Mouse (Mus musculus): Measurements from ENCODE around the gene Pla2g4e. TPM values are rescaled to one million over a fixed set of nuclear protein-coding genes. Genes with fewer than 3 reads are reported as not detected.
A peak's percentile ranks its signal among the peaks of the same experiment; 100 is the strongest.
"Not testable (repeated sequence)": the region's sequence is repeated elsewhere in the genome, so short reads cannot be mapped to it uniquely, and the experiment has no call there.

Pla2g4e gene
- total RNA-seq, 2 experiments from 2014 or later, result 19.4 to 22.3 TPM

GRCm38 (mm10) chr2:120265523-120265922, 20.4 kb upstream of the Pla2g4e start:
- peak; percentile 63 for TF ChIP-seq CTCF (IDR thresholded peaks at IDR 0.05)

GRCm38 (mm10) chr2:120264858-120265257, 19.7 kb upstream of the Pla2g4e start:
- Histone ChIP-seq H3K4me3 (no peak overlapping the region), H3K27ac (no peak overlapping the region)
- TF ChIP-seq CTCF (IDR thresholded peaks at IDR 0.05), result no peak
- no peak for DNase-seq (ENCODE audit: extremely low spot score in 1 of 2, low spot score in 2 of 2)
- intact Hi-C loops (cut with DNase I), result no loop called here

More at GRCm38 (mm10) chr2:120265523-120265922, 20.4 kb upstream of the Pla2g4e start:
- Histone ChIP-seq H3K4me3 (no peak overlapping the region), H3K27ac (no peak overlapping the region)
- no peak for DNase-seq (ENCODE audit: extremely low spot score in 1 of 2, low spot score in 2 of 2)
- intact Hi-C loops (cut with DNase I), result no loop called here

GRCm38 (mm10) chr2:120262876-120263275, 17.7 kb upstream of the Pla2g4e start:
- H3K27ac ChIP-seq, result no peak overlapping the region
- H3K4me3 ChIP-seq, result no peak overlapping the region
- DNase-seq (ENCODE audit: extremely low spot score in 1 of 2, low spot score in 2 of 2), result no peak
- intact Hi-C loops (cut with DNase I), result no loop called here
- no peak for TF ChIP-seq CTCF (IDR thresholded peaks at IDR 0.05)

- TF ChIP-seq CTCF (IDR thresholded peaks at IDR 0.05), result no peak
- Histone ChIP-seq H3K4me3 (no peak overlapping the region), H3K27ac (no peak overlapping the region)
- no peak for DNase-seq (ENCODE audit: extremely low spot score in 1 of 2, low spot score in 2 of 2)
- intact Hi-C loops (cut with DNase I), result no loop called here
Observed at GRCm38 (mm10) chr2:120261346-120261745, 16.2 kb upstream of the Pla2g4e start.

GRCm38 (mm10) chr2:120256259-120256658, 11.1 kb upstream of the Pla2g4e start:
- H3K27ac ChIP-seq, result no peak overlapping the region
- no peak for DNase-seq (ENCODE audit: extremely low spot score in 1 of 2, low spot score in 2 of 2)
- intact Hi-C loops (cut with DNase I), result no loop called here
- no peak for TF ChIP-seq CTCF (IDR thresholded peaks at IDR 0.05)
- no peak overlapping the region for H3K4me3 ChIP-seq

GRCm38 (mm10) chr2:120252644-120253043, 7.5 kb upstream of the Pla2g4e start:
- DNase-seq (ENCODE audit: extremely low spot score in 1 of 2, low spot score in 2 of 2), result no peak
- intact Hi-C loops (cut with DNase I), result no loop called here
- Histone ChIP-seq H3K4me3 (no peak overlapping the region), H3K27ac (no peak overlapping the region)
- no peak for TF ChIP-seq CTCF (IDR thresholded peaks at IDR 0.05)

GRCm38 (mm10) chr2:120245421-120246016, 384 bp upstream of the Pla2g4e start:
- intact Hi-C loops (cut with DNase I), result loop anchor here (5.0 kb wide), 1 partner anchor 73 kb away; no protein-coding TSS in a partner anchor
- peak in 1 of 2 experiments; percentile 21 for DNase-seq (ENCODE audit: extremely low spot score in 1 of 2, low spot score in 2 of 2)
- peak overlapping the region; percentile 55 for H3K4me3 ChIP-seq
- peak; percentile 45 for TF ChIP-seq CTCF (IDR thresholded peaks at IDR 0.05)
- peak overlapping the region; percentile 87 for H3K27ac ChIP-seq

GRCm38 (mm10) chr2:120243995-120244394, 1.1 kb downstream of the Pla2g4e start:
- no peak for TF ChIP-seq CTCF (IDR thresholded peaks at IDR 0.05)
- intact Hi-C loops (cut with DNase I), result no loop called here
- H3K27ac ChIP-seq, result peak overlapping the region; percentile 87
- DNase-seq (ENCODE audit: extremely low spot score in 1 of 2, low spot score in 2 of 2), result no peak
- peak overlapping the region; percentile 55 for H3K4me3 ChIP-seq

GRCm38 (mm10) chr2:120242791-120243467, 2.2 kb downstream of the Pla2g4e start:
- Histone ChIP-seq H3K27ac (peak overlapping the region; percentile 87), H3K4me3 (peak overlapping the region; percentile 55)
- no peak for TF ChIP-seq CTCF (IDR thresholded peaks at IDR 0.05)
- intact Hi-C loops (cut with DNase I), result no loop called here
- DNase-seq (ENCODE audit: extremely low spot score in 1 of 2, low spot score in 2 of 2), result peak in 1 of 2 experiments; percentile 36

GRCm38 (mm10) chr2:120238733-120239132, 6.4 kb downstream of the Pla2g4e start:
- intact Hi-C loops (cut with DNase I); H3K4me3 ChIP-seq; H3K27ac ChIP-seq; DNase-seq (ENCODE audit: extremely low spot score in 1 of 2, low spot score in 2 of 2): not testable (repeated sequence)

- no peak overlapping the region for H3K27ac ChIP-seq
- no peak overlapping the region for H3K4me3 ChIP-seq
- no peak for DNase-seq (ENCODE audit: extremely low spot score in 1 of 2, low spot score in 2 of 2)
- intact Hi-C loops (cut with DNase I), result no loop called here
- TF ChIP-seq CTCF (IDR thresholded peaks at IDR 0.05), result no peak
Observed at GRCm38 (mm10) chr2:120237784-120238183, 7.4 kb downstream of the Pla2g4e start.

GRCm38 (mm10) chr2:120235947-120236640, 9.0 kb downstream of the Pla2g4e start:
- Histone ChIP-seq H3K27ac (no peak overlapping the region), H3K4me3 (no peak overlapping the region)
- no peak for TF ChIP-seq CTCF (IDR thresholded peaks at IDR 0.05)
- no peak for DNase-seq (ENCODE audit: extremely low spot score in 1 of 2, low spot score in 2 of 2)
- intact Hi-C loops (cut with DNase I), result no loop called here
